Mouse (Mus musculus): ENCODE results near the gene Sntg2. TPM values are rescaled to one million over a fixed set of nuclear protein-coding genes. Genes with fewer than 3 reads are reported as not detected.

The Sntg2 gene
- total and polyA plus RNA-seq, 3 experiments = 0.29 to 0.55 (median 0.48) TPM

DNA sequence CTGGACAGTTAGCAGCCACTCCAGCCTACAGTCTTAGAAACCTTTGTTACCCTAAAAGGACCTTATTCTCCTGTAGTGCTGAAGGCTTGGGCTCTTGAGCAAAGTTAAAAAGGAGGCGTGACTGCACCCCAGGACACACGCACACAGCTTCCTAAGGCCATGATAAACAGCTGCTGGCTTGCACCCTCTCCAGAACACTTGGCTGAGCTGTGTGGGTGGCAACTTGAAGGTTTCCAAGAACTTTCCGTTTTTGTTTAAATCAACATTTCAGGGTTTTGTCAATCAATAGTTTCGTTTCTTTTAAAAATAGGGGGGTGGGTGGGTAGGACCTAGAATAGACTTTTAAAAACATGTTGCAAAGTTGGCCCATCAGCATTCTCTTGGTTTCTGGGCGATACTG lies 882 bp downstream of the Sntg2 start:
- H3K4me1 ChIP-seq (ENCODE audit: control insufficient read depth, insufficient read depth, low read length) = no peaks in the 10 kb centered on the region
- WGBS = 39% methylated on average over 5 of the region's 5 CpGs
- no peak overlapping the region for H3K9ac ChIP-seq (ENCODE audit: low read depth, low read length)
- TF ChIP-seq EP300 (IDR thresholded peaks at IDR 0.05; ENCODE audit: insufficient read depth, low read depth, low read length) = no peak
- no peak for TF ChIP-seq CTCF (IDR thresholded peaks at IDR 0.05)
- TF ChIP-seq POLR2A (IDR thresholded peaks at IDR 0.05; ENCODE audit: insufficient read depth, low read depth, low read length) = no peak
- H3K27ac ChIP-seq = no peak overlapping the region
- no peaks in the 10 kb centered on the region for H3K79me2 ChIP-seq (replicated peaks; ENCODE audit: control insufficient read depth, insufficient read depth, low read length)
- no peaks in the 10 kb centered on the region; the same call in 1 of the 2 replicates for H3K27me3 ChIP-seq (ENCODE audit: control insufficient read depth, insufficient read depth, low read length)
- intact Hi-C loops (cut with DNase I) = loop anchor here (5.0 kb wide), 1 partner anchor 450 kb away; no protein-coding TSS in a partner anchor
- H3K4me3 ChIP-seq = no peak overlapping the region
- no peak for DNase-seq
- no peaks in the 10 kb centered on the region for H3K36me3 ChIP-seq (ENCODE audit: control insufficient read depth, insufficient read depth, low read length)

DNA sequence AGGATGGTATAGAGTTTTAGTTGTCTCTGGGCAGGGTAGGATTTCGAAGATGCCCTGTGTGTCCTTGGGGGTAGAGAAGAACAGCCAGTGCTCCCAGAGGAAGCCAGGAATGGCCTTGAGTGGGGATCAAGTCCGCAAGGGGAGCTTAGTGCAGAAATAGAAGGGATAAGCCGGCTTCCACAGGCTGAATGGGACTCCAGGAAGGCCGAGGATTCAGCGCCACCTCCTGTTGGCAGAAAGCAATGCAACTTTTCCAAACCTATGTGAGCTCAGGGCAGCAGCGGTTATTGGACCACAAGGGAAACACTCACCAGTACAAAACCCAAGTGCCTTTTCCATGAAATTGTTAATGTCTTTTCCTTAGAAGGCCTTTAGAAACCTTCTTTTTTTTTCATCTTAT lies 3.4 kb downstream of the Sntg2 start:
- H3K9ac ChIP-seq (ENCODE audit: low read depth, low read length) = no peak overlapping the region
- TF ChIP-seq CTCF (IDR thresholded peaks at IDR 0.05) = peak; percentile 88
- TF ChIP-seq POLR2A (IDR thresholded peaks at IDR 0.05; ENCODE audit: insufficient read depth, low read depth, low read length) = no peak
- peak; percentile 63; the same call in 1 of the 2 replicates for TF ChIP-seq EP300 (IDR thresholded peaks at IDR 0.05; ENCODE audit: insufficient read depth, low read depth, low read length)
- no peaks in the 10 kb centered on the region; the same call in 1 of the 2 replicates for H3K27me3 ChIP-seq (ENCODE audit: control insufficient read depth, insufficient read depth, low read length)
- H3K4me3 ChIP-seq = no peak overlapping the region
- DNase-seq = peak; percentile 73 to 79
- no peaks in the 10 kb centered on the region for H3K36me3 ChIP-seq (ENCODE audit: control insufficient read depth, insufficient read depth, low read length)
- H3K79me2 ChIP-seq (replicated peaks; ENCODE audit: control insufficient read depth, insufficient read depth, low read length) = no peaks in the 10 kb centered on the region
- intact Hi-C loops (cut with DNase I) = loop anchor here (1.0 to 5.0 kb wide), 4 partner anchors 170 to 447 kb away; no protein-coding TSS in a partner anchor
- WGBS = 5% methylated on average over 6 of the region's 6 CpGs
- H3K27ac ChIP-seq = no peak overlapping the region
- H3K4me1 ChIP-seq (ENCODE audit: control insufficient read depth, insufficient read depth, low read length) = no peaks in the 10 kb centered on the region

DNA sequence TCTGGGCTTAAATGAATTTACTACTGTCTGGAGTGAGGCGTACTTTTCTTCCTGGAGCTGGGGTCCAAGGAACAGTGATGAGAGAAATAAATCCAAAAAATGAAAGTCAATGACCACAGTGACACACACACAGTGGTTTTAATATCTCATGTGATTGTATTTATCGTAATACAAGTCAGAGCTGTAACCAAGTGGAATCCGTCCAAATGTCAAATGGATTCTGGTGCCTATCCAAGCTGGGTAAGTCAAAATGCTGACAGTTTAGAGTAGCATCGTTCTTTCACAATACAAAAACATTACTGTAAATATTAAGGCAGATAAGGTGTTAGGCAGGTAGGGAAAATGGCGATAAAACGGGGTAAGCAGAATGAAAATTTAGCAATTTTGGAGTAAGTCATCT lies 4.0 kb downstream of the Sntg2 start:
- 67% methylated on average over 6 of the region's 6 CpGs for WGBS
- no peak overlapping the region for H3K4me3 ChIP-seq

DNA sequence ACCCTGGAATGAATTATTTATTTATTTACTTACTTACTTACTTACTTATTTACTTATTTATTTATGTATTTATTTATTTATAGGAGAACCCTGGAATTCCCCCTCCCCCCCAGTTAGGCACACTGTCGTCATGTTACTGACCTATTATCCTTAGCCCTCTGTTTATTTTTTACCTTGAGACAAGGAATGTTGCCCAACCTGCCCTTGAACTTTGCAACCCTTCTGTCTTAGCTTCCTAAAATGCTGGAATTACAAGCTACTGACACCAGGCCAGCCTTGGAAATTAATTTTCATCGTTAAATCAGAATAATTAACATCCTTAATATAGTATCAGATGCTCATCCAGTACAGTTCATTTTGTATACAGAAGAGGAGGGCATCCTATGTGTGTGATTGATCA lies 10.9 kb downstream of the Sntg2 start:
- no peak for DNase-seq
- Histone ChIP-seq H3K27ac (no peak overlapping the region), H3K4me3 (no peak overlapping the region), H3K36me3 (ENCODE audit: control insufficient read depth, insufficient read depth, low read length) (no peaks in the 10 kb centered on the region), H3K79me2 (replicated peaks; ENCODE audit: control insufficient read depth, insufficient read depth, low read length) (no peaks in the 10 kb centered on the region), H3K27me3 (ENCODE audit: control insufficient read depth, insufficient read depth, low read length) (no peaks in the 10 kb centered on the region), H3K9ac (ENCODE audit: low read depth, low read length) (no peak overlapping the region), H3K4me1 (ENCODE audit: control insufficient read depth, insufficient read depth, low read length) (no peaks in the 10 kb centered on the region)
- 64% methylated on average over 2 of the region's 2 CpGs for WGBS
- TF ChIP-seq CTCF (IDR thresholded peaks at IDR 0.05) (no peak), POLR2A (IDR thresholded peaks at IDR 0.05; ENCODE audit: insufficient read depth, low read depth, low read length) (no peak), EP300 (IDR thresholded peaks at IDR 0.05; ENCODE audit: insufficient read depth, low read depth, low read length) (no peak)
- intact Hi-C loops (cut with DNase I) = no loop called here

More for the DNA sequence above, 4.0 kb downstream of the Sntg2 start:
- no peak for TF ChIP-seq CTCF (IDR thresholded peaks at IDR 0.05)
- TF ChIP-seq EP300 (IDR thresholded peaks at IDR 0.05; ENCODE audit: insufficient read depth, low read depth, low read length) = no peak
- no peak for TF ChIP-seq POLR2A (IDR thresholded peaks at IDR 0.05; ENCODE audit: insufficient read depth, low read depth, low read length)
- H3K4me1 ChIP-seq (ENCODE audit: control insufficient read depth, insufficient read depth, low read length) = no peaks in the 10 kb centered on the region
- no peak for DNase-seq
- no peak overlapping the region for H3K9ac ChIP-seq (ENCODE audit: low read depth, low read length)
- no peaks in the 10 kb centered on the region for H3K79me2 ChIP-seq (replicated peaks; ENCODE audit: control insufficient read depth, insufficient read depth, low read length)
- H3K36me3 ChIP-seq (ENCODE audit: control insufficient read depth, insufficient read depth, low read length) = no peaks in the 10 kb centered on the region
- H3K27ac ChIP-seq = no peak overlapping the region
- no peaks in the 10 kb centered on the region; the same call in 1 of the 2 replicates for H3K27me3 ChIP-seq (ENCODE audit: control insufficient read depth, insufficient read depth, low read length)
- intact Hi-C loops (cut with DNase I) = loop anchor here (1.0 kb wide), 2 partner anchors 170 to 241 kb away; no protein-coding TSS in a partner anchor

DNA sequence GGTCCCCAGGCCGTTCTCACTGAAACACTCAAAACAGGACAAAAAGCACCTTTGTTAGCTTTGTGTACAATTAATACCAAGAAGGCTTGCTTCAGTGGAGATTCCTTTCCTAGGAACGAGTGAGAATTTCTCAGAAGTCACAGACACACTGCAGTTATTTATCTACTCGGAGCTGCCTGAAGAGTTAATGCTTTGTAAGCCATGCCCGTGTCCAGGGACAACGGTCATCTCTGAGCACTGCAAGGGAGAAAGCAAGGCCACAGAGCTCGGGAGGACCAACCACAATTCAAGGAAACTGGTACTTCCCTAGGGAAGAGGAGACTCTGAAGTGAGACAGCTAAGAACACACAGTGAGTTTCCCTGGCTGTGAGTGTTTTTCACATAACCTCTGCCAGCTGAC lies 15.5 kb downstream of the Sntg2 start:
- TF ChIP-seq CTCF (IDR thresholded peaks at IDR 0.05) (no peak), EP300 (IDR thresholded peaks at IDR 0.05; ENCODE audit: insufficient read depth, low read depth, low read length) (no peak), POLR2A (IDR thresholded peaks at IDR 0.05; ENCODE audit: insufficient read depth, low read depth, low read length) (no peak)
- Histone ChIP-seq H3K27me3 (ENCODE audit: control insufficient read depth, insufficient read depth, low read length) (no peaks in the 10 kb centered on the region), H3K27ac (no peak overlapping the region), H3K4me3 (no peak overlapping the region), H3K79me2 (replicated peaks; ENCODE audit: control insufficient read depth, insufficient read depth, low read length) (no peaks in the 10 kb centered on the region), H3K4me1 (ENCODE audit: control insufficient read depth, insufficient read depth, low read length) (no peaks in the 10 kb centered on the region), H3K9ac (ENCODE audit: low read depth, low read length) (no peak overlapping the region), H3K36me3 (ENCODE audit: control insufficient read depth, insufficient read depth, low read length) (no peaks in the 10 kb centered on the region)
- no peak for DNase-seq
- intact Hi-C loops (cut with DNase I) = no loop called here
- 39% methylated on average over 6 of the region's 6 CpGs for WGBS

DNA sequence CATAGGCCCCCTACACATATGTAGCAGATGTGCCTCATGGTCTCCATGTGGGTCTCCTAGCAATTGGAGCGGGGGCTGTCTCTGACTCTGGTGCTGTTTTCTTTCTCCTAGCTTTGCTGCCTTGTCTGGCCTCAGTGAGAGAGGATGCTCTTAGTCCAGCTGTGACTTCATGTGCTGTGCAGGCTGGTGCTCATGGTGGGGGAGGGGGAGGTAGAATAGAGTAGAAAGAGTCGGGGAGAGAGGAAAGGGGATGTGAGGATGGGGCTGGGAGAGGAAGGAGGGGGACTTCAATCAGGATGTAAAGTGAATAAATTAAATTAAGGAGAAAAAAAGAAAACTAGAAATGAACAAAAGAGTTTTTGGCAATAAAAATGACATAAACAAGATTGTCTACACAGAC lies 20.8 kb downstream of the Sntg2 start:
- TF ChIP-seq CTCF (IDR thresholded peaks at IDR 0.05) = no peak
- TF ChIP-seq EP300 (IDR thresholded peaks at IDR 0.05; ENCODE audit: insufficient read depth, low read depth, low read length) = no peak
- TF ChIP-seq POLR2A (IDR thresholded peaks at IDR 0.05; ENCODE audit: insufficient read depth, low read depth, low read length) = no peak
- 53% methylated on average over 2 of the region's 2 CpGs for WGBS
- Histone ChIP-seq H3K36me3 (ENCODE audit: control insufficient read depth, insufficient read depth, low read length) (no peaks in the 10 kb centered on the region), H3K4me1 (ENCODE audit: control insufficient read depth, insufficient read depth, low read length) (no peaks in the 10 kb centered on the region), H3K27me3 (ENCODE audit: control insufficient read depth, insufficient read depth, low read length) (no peaks in the 10 kb centered on the region), H3K27ac (no peak overlapping the region), H3K79me2 (replicated peaks; ENCODE audit: control insufficient read depth, insufficient read depth, low read length) (no peaks in the 10 kb centered on the region), H3K4me3 (no peak overlapping the region), H3K9ac (ENCODE audit: low read depth, low read length) (no peak overlapping the region)
- intact Hi-C loops (cut with DNase I) = no loop called here
- no peak for DNase-seq

All from heart, adult 2 months (tissue).